Comparison of ENCODE assay signal across 14 mouse cellular contexts in the genomic region with DNA sequence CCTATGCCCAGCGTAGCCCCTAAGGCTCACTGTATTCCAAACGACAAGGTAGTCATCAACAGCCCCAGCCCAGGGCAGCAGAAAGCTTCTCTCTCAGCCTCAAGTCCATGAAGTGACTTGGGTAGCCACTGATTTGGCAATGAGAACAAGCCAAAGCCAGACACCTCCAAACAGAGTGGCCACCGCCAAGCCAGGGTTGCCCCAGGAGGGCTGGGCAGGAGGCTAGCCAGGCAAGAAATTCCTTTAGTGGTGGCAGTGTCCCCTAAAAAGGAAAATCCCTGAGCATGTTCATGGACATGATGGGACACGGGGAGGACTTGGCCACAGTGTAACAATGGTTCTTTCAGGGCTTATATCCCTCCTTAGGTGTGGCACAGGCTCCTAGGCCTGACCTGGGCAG. TPM values are rescaled to one million over a fixed set of nuclear protein-coding genes. Genes with fewer than 3 reads are reported as not detected.
A peak's percentile ranks its signal among the peaks of the same experiment; 100 is the strongest.
DNase-seq lines count a peak whose midpoint lies in the region; ATAC-seq and TF ChIP-seq lines count a peak whose summit lies in the region.
"Had no signal": no experiment of that assay in that cellular context is flagged by ENCODE, and none has a peak within 500 bp of the region (broad histone marks: within the 10 kb centered on the region; RNA-seq: fewer than 3 reads in every experiment).

No protein-coding gene starts in this region.

- no peak overlapping the region for H3K9ac ChIP-seq in MEL (ENCODE audit: control insufficient read depth, low read depth, low read length, poor library complexity, severe bottlenecking)
- H3K9ac ChIP-seq in stomach, embryonic 15.5 days: no peak overlapping the region
- H3K9ac ChIP-seq in liver, postnatal 0 days (replicated peaks): no peak overlapping the region
- H3K9ac ChIP-seq: embryonic facial prominence, embryonic 15.5 days; hindbrain, embryonic 13.5 days had no signal

- intact Hi-C loops in gastrocnemius, adult 2 months (cut with DNase I): loop anchor here (5.0 kb wide), 1 partner anchor 47 kb away; no protein-coding TSS in a partner anchor

- no peak for TF ChIP-seq EP300 in MEL (IDR thresholded peaks at IDR 0.05; ENCODE audit: low read depth in 1 of 2, low read length in 2 of 2)
- no peak for TF ChIP-seq EP300 in liver, postnatal 0 days (IDR thresholded peaks at IDR 0.05; ENCODE audit: low read depth)

- H3K4me2 ChIP-seq in stomach, embryonic 15.5 days: no peak overlapping the region
- no peak overlapping the region for H3K4me2 ChIP-seq in liver, postnatal 0 days (ENCODE audit: low read depth, low read length)
- H3K4me2 ChIP-seq: embryonic facial prominence, embryonic 15.5 days; hindbrain, embryonic 13.5 days had no signal

- no peaks in the 10 kb centered on the region for H3K79me2 ChIP-seq in MEL (ENCODE audit: control insufficient read depth, insufficient read depth, low read length, poor library complexity)

- ATAC-seq in stomach, embryonic 15.5 days (ENCODE audit: insufficient read depth, low FRiP score, low read depth): no peak
- ATAC-seq in liver, postnatal 0 days: no peak
- ATAC-seq: forebrain, embryonic 14.5 days had no signal

- no peaks in the 10 kb centered on the region for H3K27me3 ChIP-seq in MEL (ENCODE audit: control insufficient read depth in 1 of 2, insufficient read depth in 2 of 2, low read length in 2 of 2)
- H3K27me3 ChIP-seq in limb, embryonic 10.5 days (ENCODE audit: low read depth, poor library complexity, severe bottlenecking): no peaks in the 10 kb centered on the region
- H3K27me3 ChIP-seq in stomach, embryonic 15.5 days (replicated peaks): no peaks in the 10 kb centered on the region
- H3K27me3 ChIP-seq in liver, postnatal 0 days (ENCODE audit: insufficient read depth, low read length): no peaks in the 10 kb centered on the region
- H3K27me3 ChIP-seq: embryonic facial prominence, embryonic 15.5 days; hindbrain, embryonic 13.5 days had no signal

- H3K9me3 ChIP-seq in MEL (replicated peaks; ENCODE audit: insufficient read depth, low read length): no peaks in the 10 kb centered on the region
- no peaks in the 10 kb centered on the region for H3K9me3 ChIP-seq in limb, embryonic 10.5 days (replicated peaks)
- H3K9me3 ChIP-seq in stomach, embryonic 15.5 days: no peaks in the 10 kb centered on the region
- no peaks in the 10 kb centered on the region for H3K9me3 ChIP-seq in liver, postnatal 0 days (ENCODE audit: low read length)
- H3K9me3 ChIP-seq: embryonic facial prominence, embryonic 15.5 days; forebrain, embryonic 10.5 days; hindbrain, embryonic 13.5 days had no signal

- peak overlapping the region; percentile 84 for H3K27ac ChIP-seq in gastrocnemius, adult 2 months
- H3K27ac ChIP-seq in MEL (ENCODE audit: control insufficient read depth, low read depth, low read length): peak overlapping the region; percentile 61; the same call in 1 of the 2 replicates
- 0 out of 2 replicates have a peak overlapping the region, but pooled peaks have one; percentile 54 for H3K27ac ChIP-seq in limb, embryonic 10.5 days
- H3K27ac ChIP-seq in stomach, embryonic 15.5 days: 0 out of 2 replicates have a peak overlapping the region, but pooled peaks have one; percentile 85
- H3K27ac ChIP-seq in liver, postnatal 0 days (ENCODE audit: low read depth): no peak overlapping the region
- H3K27ac ChIP-seq: embryonic facial prominence, embryonic 15.5 days; forebrain, embryonic 10.5 days; hindbrain, embryonic 13.5 days had no signal

- WGBS in limb, embryonic 10.5 days: 90% methylated on average over 4 of the region's 4 CpGs
- 94% methylated on average over 4 of the region's 4 CpGs for WGBS in stomach, embryonic 15.5 days
- WGBS in liver, postnatal 0 days (ENCODE audit: insufficient replicate concordance): 78% methylated on average over 4 of the region's 4 CpGs

- peaks cover 0 to 43% of the 10 kb centered on the region in 2 experiments; a peak in 2 of 4 replicates for H3K36me3 ChIP-seq in MEL (ENCODE audit: control insufficient read depth in 1 of 2, insufficient read depth in 2 of 2, low read length in 2 of 2)
- no peaks in the 10 kb centered on the region for H3K36me3 ChIP-seq in limb, embryonic 10.5 days
- no peaks in the 10 kb centered on the region for H3K36me3 ChIP-seq in stomach, embryonic 15.5 days
- no peaks in the 10 kb centered on the region for H3K36me3 ChIP-seq in liver, postnatal 0 days (replicated peaks; ENCODE audit: insufficient read depth, low read length)
- H3K36me3 ChIP-seq: embryonic facial prominence, embryonic 15.5 days; forebrain, embryonic 10.5 days; hindbrain, embryonic 13.5 days had no signal

- peak overlapping the region; percentile 46 for H3K4me3 ChIP-seq in gastrocnemius, adult 2 months
- no peak overlapping the region for H3K4me3 ChIP-seq in MEL (ENCODE audit: control insufficient read depth in 1 of 2, insufficient read depth in 1 of 2, low read depth in 2 of 2, low read length in 2 of 2)
- H3K4me3 ChIP-seq in limb, embryonic 10.5 days: no peak overlapping the region
- no peak overlapping the region for H3K4me3 ChIP-seq in stomach, embryonic 15.5 days (replicated peaks)
- no peak overlapping the region for H3K4me3 ChIP-seq in liver, postnatal 0 days (ENCODE audit: low read depth, low read length)
- H3K4me3 ChIP-seq: embryonic facial prominence, embryonic 15.5 days; erythroblast, embryonic 14.5 days; forebrain, embryonic 10.5 days; hindbrain, embryonic 13.5 days had no signal

- H3K4me1 ChIP-seq in MEL (ENCODE audit: control insufficient read depth in 1 of 2, insufficient read depth in 2 of 2, low read length in 2 of 2): peaks cover 41 to 52% of the 10 kb centered on the region in 2 experiments
- H3K4me1 ChIP-seq in limb, embryonic 10.5 days: peaks cover 50% of the 10 kb centered on the region
- peaks cover 38% of the 10 kb centered on the region for H3K4me1 ChIP-seq in stomach, embryonic 15.5 days
- H3K4me1 ChIP-seq in liver, postnatal 0 days (ENCODE audit: insufficient read depth): peaks cover 31% of the 10 kb centered on the region

- TF ChIP-seq RAD21 in MEL (IDR thresholded peaks at IDR 0.05; ENCODE audit: low read depth, low read length): no peak

- TF ChIP-seq POLR2A in MEL (IDR thresholded peaks at IDR 0.05; ENCODE audit: control insufficient read depth in 1 of 2, insufficient read depth in 1 of 2, low read depth in 1 of 2, low read length in 2 of 2, poor library complexity in 1 of 2): no peak

- DNase-seq in gastrocnemius, adult 2 months: peak; percentile 35
- DNase-seq in gastrocnemius, postnatal 10 days: no peak
- DNase-seq in MEL (ENCODE audit: low read depth, low spot score): no peak
- no peak for DNase-seq in limb, embryonic 10.5 days (ENCODE audit: low spot score)
- no peak for DNase-seq in Muller cell, postnatal 12 days (ENCODE audit: inconsistent ontology term)
- DNase-seq in liver, postnatal 0 days: no peak
- DNase-seq: heart, postnatal 14 days had no signal

- TF ChIP-seq CTCF in gastrocnemius, adult 2 months (IDR thresholded peaks at IDR 0.05): no peak
- no peak for TF ChIP-seq CTCF in MEL (IDR thresholded peaks at IDR 0.05 in 2 of 3, conservative IDR thresholded peaks at IDR 0.05 in 1 of 3; ENCODE audit: control insufficient read depth in 1 of 3, insufficient read depth in 1 of 3, low read depth in 2 of 3, low read length in 3 of 3, poor library complexity in 1 of 3, severe bottlenecking in 1 of 3)
- no peak for TF ChIP-seq CTCF in liver, postnatal 0 days (IDR thresholded peaks at IDR 0.05; ENCODE audit: low read depth)

TF ChIP-seq in MEL, 35 proteins besides CTCF, POLR2A, EP300 and RAD21:
- TF ChIP-seq RCOR1 (IDR thresholded peaks at IDR 0.05; ENCODE audit: low read depth, low read length): no peak
- no peak for TF ChIP-seq ELF1 (IDR thresholded peaks at IDR 0.05; ENCODE audit: low read depth, low read length)
- no peak for TF ChIP-seq UBTF (IDR thresholded peaks at IDR 0.05; ENCODE audit: borderline replicate concordance, insufficient read depth, low read depth, low read length)

RNA-seq across cellular contexts. Expression of gene Spon2, which starts 1.6 kb away (rescaled TPM):
- 1 to 10 TPM; 1.4 to 5.4 TPM for total RNA-seq in gastrocnemius, adult 2 months (2021)
- total RNA-seq in gastrocnemius, postnatal 10 days (2021): 10 to 100 TPM; 10.7 to 19.1 TPM
- 1.7 and 3.1 TPM in 2 replicates for total RNA-seq in MEL (2012; rRNA removed)
- polyA plus RNA-seq in MEL (2012; ENCODE audit: insufficient read depth in 1 of 2, insufficient read length in 2 of 2, low read depth in 1 of 2, low replicate concordance in 2 of 2, missing spikeins in 1 of 2): 1 to 10 TPM in 1 of 2 experiments, not detected in 1; 2.6 TPM
- polyA plus RNA-seq in limb, embryonic 10.5 days (2016; fragmentation: Nextera tagmentation; extraction: Ambion mirVana): 2.8 TPM in 2 replicates
- 38.2 and 41.8 TPM in 2 replicates for polyA plus RNA-seq in stomach, embryonic 15.5 days (2015; fragmentation: Nextera tagmentation; extraction: Ambion mirVana)
- 12.6 and 19.7 TPM in 2 replicates for polyA plus RNA-seq in liver, postnatal 0 days (2015; fragmentation: Nextera tagmentation; extraction: Ambion mirVana)
- total RNA-seq: CH12.LX had no signal

RNA-seq across cellular contexts. Expression of gene Ctbp1, which starts 55.0 kb away (rescaled TPM):
- 100 to 1,000 TPM; 223 to 241 TPM for total RNA-seq in gastrocnemius, adult 2 months (2021)
- 100 to 1,000 TPM; 206 to 216 TPM for total RNA-seq in gastrocnemius, postnatal 10 days (2021)
- 413 and 443 TPM in 2 replicates for total RNA-seq in MEL (2012; rRNA removed)
- polyA plus RNA-seq in MEL (2012; ENCODE audit: insufficient read depth in 1 of 2, insufficient read length in 2 of 2, low read depth in 1 of 2, low replicate concordance in 2 of 2, missing spikeins in 1 of 2): 100 to 1,000 TPM; 353 to 595 TPM
- 440 and 473 TPM in 2 replicates for polyA plus RNA-seq in limb, embryonic 10.5 days (2016; fragmentation: Nextera tagmentation; extraction: Ambion mirVana)
- polyA plus RNA-seq in stomach, embryonic 15.5 days (2015; fragmentation: Nextera tagmentation; extraction: Ambion mirVana): 298 and 323 TPM in 2 replicates
- 91.1 and 93.8 TPM in 2 replicates for polyA plus RNA-seq in liver, postnatal 0 days (2015; fragmentation: Nextera tagmentation; extraction: Ambion mirVana)
